Mouse (Mus musculus) c-Kit-positive CD71-positive TER-119-negative erythroid progenitor cells, embryonic 14.5 days (primary cell): ENCODE data around the gene Spag5.

Experiments
- DNase-seq: peaks from one replicate; pipeline ENCODE4 v3.0.0-alpha.2; 2013; ENCODE audit warnings: low read depth

Spag5 gene

GRCm38 (mm10) chr11:78322860-78323259 is 21.5 kb downstream of the Spag5 start, which contains the start of gene Aldoc:
Gene Aldoc (plus strand): TSS chr11:78322968.
- DNase-seq: peak; percentile 92

- no peak for DNase-seq
Measured at GRCm38 (mm10) chr11:78324000-78324785, 22.9 kb downstream of the Spag5 start.

GRCm38 (mm10) chr11:78324965-78325364 is 23.6 kb downstream of the Spag5 start:
- no peak for DNase-seq

GRCm38 (mm10) chr11:78327215-78327614 is 25.9 kb downstream of the Spag5 start:
- no peak for DNase-seq

- peak; percentile 93 for DNase-seq
Measured at GRCm38 (mm10) chr11:78327634-78328511, 26.5 kb downstream of the Spag5 start, which contains the start of gene Pigs. Gene Pigs (plus strand): TSS chr11:78328415.

GRCm38 (mm10) chr11:78328512-78329056 is 27.3 kb downstream of the Spag5 start:
- DNase-seq: no peak

- no peak for DNase-seq
Measured at GRCm38 (mm10) chr11:78332676-78333075, 31.3 kb downstream of the Spag5 start.

GRCm38 (mm10) chr11:78333992-78334391 is 32.7 kb downstream of the Spag5 start:
- DNase-seq: no peak

- DNase-seq: no peak
Measured at GRCm38 (mm10) chr11:78337040-78337439, 35.7 kb downstream of the Spag5 start.

- DNase-seq: no peak
Measured at GRCm38 (mm10) chr11:78341702-78342101, 40.4 kb downstream of the Spag5 start.

GRCm38 (mm10) chr11:78343381-78344327 is 42.3 kb downstream of the Spag5 start, which contains the start of gene Unc119:
Gene Unc119 (plus strand): TSS chr11:78343482.
- peak; percentile 57 for DNase-seq

GRCm38 (mm10) chr11:78344328-78344889 is 43.1 kb downstream of the Spag5 start:
- DNase-seq: peak; percentile 66

GRCm38 (mm10) chr11:78344890-78345715 is 43.8 kb downstream of the Spag5 start:
- no peak for DNase-seq

GRCm38 (mm10) chr11:78345801-78346200 is 44.5 kb downstream of the Spag5 start:
- DNase-seq: no peak

GRCm38 (mm10) chr11:78346326-78347069 is 45.2 kb downstream of the Spag5 start:
- no peak for DNase-seq

GRCm38 (mm10) chr11:78347070-78347754 is 45.9 kb downstream of the Spag5 start:
- peak; percentile 81 for DNase-seq

- DNase-seq: no peak
Measured at GRCm38 (mm10) chr11:78347908-78348307, 46.6 kb downstream of the Spag5 start.

GRCm38 (mm10) chr11:78348474-78348873 is 47.1 kb downstream of the Spag5 start:
- no peak for DNase-seq
